Mouse (Mus musculus): ENCODE results near the gene Kptn. TPM values are rescaled to one million over a fixed set of nuclear protein-coding genes. Genes with fewer than 3 reads are reported as not detected.
A peak's percentile ranks its signal among the peaks of the same experiment; 100 is the strongest.

Kptn gene
- polyA plus RNA-seq (2016; fragmentation: Nextera tagmentation; extraction: Ambion mirVana): 31.5 and 32.3 TPM in 2 replicates

DNA sequence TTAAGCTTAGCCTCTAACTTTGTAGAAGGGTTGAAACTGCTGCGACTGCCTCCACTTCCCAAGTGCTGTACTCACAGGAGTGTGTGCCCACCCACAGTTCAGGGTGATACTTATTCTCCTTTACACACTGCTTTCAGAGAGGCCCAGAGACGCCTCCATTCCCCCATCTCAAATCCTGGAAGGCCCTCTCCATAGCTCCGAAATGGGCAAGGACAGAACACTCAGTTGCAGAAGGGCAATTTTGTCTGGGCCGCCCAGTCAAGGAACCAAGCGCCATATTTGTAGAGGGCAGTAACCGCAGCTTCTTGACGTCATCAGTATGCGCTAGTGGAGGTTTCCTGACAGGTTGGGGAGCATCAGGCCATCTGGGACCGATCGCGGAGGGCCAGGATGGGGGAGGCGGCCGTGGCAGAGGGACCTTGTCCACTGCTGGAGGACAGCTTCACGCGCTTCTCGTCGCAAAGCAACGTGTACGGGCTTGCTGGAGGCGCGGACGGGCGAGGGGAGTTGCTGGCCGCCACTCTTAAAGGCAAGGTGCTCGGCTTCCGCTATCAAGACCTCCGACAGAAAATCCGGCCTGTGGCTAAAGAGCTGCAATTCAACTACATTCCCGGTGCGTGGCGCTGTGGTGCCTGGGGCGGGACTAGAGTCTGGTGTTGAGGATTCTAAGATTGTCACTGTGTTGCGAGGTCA lies at the start of gene Kptn:
TSS of gene Kptn (plus strand) at position 327 of the 693 bp plus-strand sequence.
- Histone ChIP-seq H3K27ac (replicated peaks) (peak within 1 kb of the TSS; percentile 91), H3K4me2 (replicated peaks) (peak within 1 kb of the TSS; percentile 63), H3K9ac (replicated peaks) (peak within 1 kb of the TSS; percentile 66), H3K36me3 (peaks cover 31% of the 10 kb centered on the region), H3K27me3 (no peaks in the 10 kb centered on the region), H3K4me3 (peak within 1 kb of the TSS; percentile 70), H3K4me1 (peaks cover 11% of the 10 kb centered on the region), H3K9me3 (no peaks in the 10 kb centered on the region)
- 1% methylated on average over 33 of the region's 33 CpGs for WGBS
- ATAC-seq (ENCODE audit: low FRiP score, low read depth): peak; percentile 84

DNA sequence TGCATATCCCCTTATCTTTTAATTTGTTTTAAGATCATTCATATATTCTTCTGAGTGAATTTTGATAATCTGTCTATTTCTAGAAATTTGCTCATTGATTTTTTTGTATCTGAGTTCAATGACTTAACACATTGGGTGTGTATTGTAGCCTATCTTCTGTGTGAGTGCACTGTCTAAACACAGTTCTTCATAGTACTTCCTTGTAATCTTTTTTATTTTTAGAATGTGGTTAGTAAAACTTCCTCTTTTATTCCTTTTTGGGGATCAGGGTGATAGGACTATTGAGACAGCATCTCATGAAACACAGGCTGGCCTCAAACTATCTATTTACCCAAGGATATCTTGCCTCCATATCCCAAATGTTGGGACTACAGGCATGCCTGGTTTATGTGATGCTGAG lies 48.8 kb upstream of the Kptn start:
- Histone ChIP-seq H3K9me3 (no peaks in the 10 kb centered on the region), H3K27ac (replicated peaks) (no peak overlapping the region), H3K27me3 (peaks cover 3% of the 10 kb centered on the region; the same call in 1 of the 2 replicates), H3K4me1 (no peaks in the 10 kb centered on the region), H3K4me3 (no peak overlapping the region), H3K9ac (replicated peaks) (no peak overlapping the region), H3K4me2 (replicated peaks) (no peak overlapping the region), H3K36me3 (no peaks in the 10 kb centered on the region)
- ATAC-seq (ENCODE audit: low FRiP score, low read depth): no peak

GRCm38 (mm10) chr7:16071906-16072305 lies 47.8 kb upstream of the Kptn start:
- H3K9ac ChIP-seq (replicated peaks): no peak overlapping the region
- WGBS: 78% methylated on average over 6 of the region's 6 CpGs
- no peak for ATAC-seq (ENCODE audit: low FRiP score, low read depth)
- H3K4me1 ChIP-seq: no peaks in the 10 kb centered on the region
- peaks cover 3% of the 10 kb centered on the region; the same call in 1 of the 2 replicates for H3K27me3 ChIP-seq
- no peak overlapping the region for H3K4me3 ChIP-seq
- no peak overlapping the region for H3K4me2 ChIP-seq (replicated peaks)
- H3K36me3 ChIP-seq: no peaks in the 10 kb centered on the region
- no peaks in the 10 kb centered on the region for H3K9me3 ChIP-seq
- no peak overlapping the region for H3K27ac ChIP-seq (replicated peaks)

- H3K36me3 ChIP-seq: no peaks in the 10 kb centered on the region
- H3K27ac ChIP-seq (replicated peaks): no peak overlapping the region
- H3K4me2 ChIP-seq (replicated peaks): no peak overlapping the region
- no peak for ATAC-seq (ENCODE audit: low FRiP score, low read depth)
- H3K4me3 ChIP-seq: no peak overlapping the region
- H3K4me1 ChIP-seq: no peaks in the 10 kb centered on the region
- WGBS: 72% methylated on average over 1 of the region's 1 CpGs
- H3K9ac ChIP-seq (replicated peaks): no peak overlapping the region
- no peaks in the 10 kb centered on the region for H3K9me3 ChIP-seq
- H3K27me3 ChIP-seq: peaks cover 7% of the 10 kb centered on the region; the same call in 1 of the 2 replicates
Observed at GRCm38 (mm10) chr7:16079947-16080346, 39.7 kb upstream of the Kptn start.

- Histone ChIP-seq H3K27ac (replicated peaks) (no peak overlapping the region), H3K36me3 (no peaks in the 10 kb centered on the region), H3K4me2 (replicated peaks) (no peak overlapping the region), H3K4me3 (no peak overlapping the region), H3K9me3 (no peaks in the 10 kb centered on the region), H3K4me1 (no peaks in the 10 kb centered on the region), H3K27me3 (peaks cover 7% of the 10 kb centered on the region; the same call in 1 of the 2 replicates), H3K9ac (replicated peaks) (no peak overlapping the region)
- ATAC-seq (ENCODE audit: low FRiP score, low read depth): no peak
- 70% methylated on average over 4 of the region's 4 CpGs for WGBS
Observed at GRCm38 (mm10) chr7:16080581-16080980, 39.1 kb upstream of the Kptn start.

- Histone ChIP-seq H3K36me3 (no peaks in the 10 kb centered on the region), H3K9me3 (no peaks in the 10 kb centered on the region), H3K4me1 (no peaks in the 10 kb centered on the region), H3K27me3 (peaks cover 7% of the 10 kb centered on the region; the same call in 1 of the 2 replicates), H3K4me2 (replicated peaks) (no peak overlapping the region), H3K4me3 (no peak overlapping the region), H3K9ac (replicated peaks) (no peak overlapping the region), H3K27ac (replicated peaks) (no peak overlapping the region)
- no peak for ATAC-seq (ENCODE audit: low FRiP score, low read depth)
- 46% methylated on average over 4 of the region's 4 CpGs for WGBS
Observed at GRCm38 (mm10) chr7:16083361-16083760, 36.3 kb upstream of the Kptn start.

GRCm38 (mm10) chr7:16087587-16087986 lies 32.1 kb upstream of the Kptn start:
- no peak overlapping the region for H3K4me2 ChIP-seq (replicated peaks)
- H3K4me3 ChIP-seq: no peak overlapping the region
- no peak for ATAC-seq (ENCODE audit: low FRiP score, low read depth)
- H3K27ac ChIP-seq (replicated peaks): no peak overlapping the region
- H3K9me3 ChIP-seq: no peaks in the 10 kb centered on the region
- H3K27me3 ChIP-seq: peaks cover 7% of the 10 kb centered on the region; the same call in 1 of the 2 replicates
- no peaks in the 10 kb centered on the region for H3K4me1 ChIP-seq
- 75% methylated on average over 2 of the region's 2 CpGs for WGBS
- H3K36me3 ChIP-seq: no peaks in the 10 kb centered on the region
- no peak overlapping the region for H3K9ac ChIP-seq (replicated peaks)

GRCm38 (mm10) chr7:16094592-16094991 lies 25.1 kb upstream of the Kptn start:
- H3K4me3 ChIP-seq: no peak overlapping the region
- 82% methylated on average over 3 of the region's 3 CpGs for WGBS
- no peak overlapping the region for H3K9ac ChIP-seq (replicated peaks)

DNA sequence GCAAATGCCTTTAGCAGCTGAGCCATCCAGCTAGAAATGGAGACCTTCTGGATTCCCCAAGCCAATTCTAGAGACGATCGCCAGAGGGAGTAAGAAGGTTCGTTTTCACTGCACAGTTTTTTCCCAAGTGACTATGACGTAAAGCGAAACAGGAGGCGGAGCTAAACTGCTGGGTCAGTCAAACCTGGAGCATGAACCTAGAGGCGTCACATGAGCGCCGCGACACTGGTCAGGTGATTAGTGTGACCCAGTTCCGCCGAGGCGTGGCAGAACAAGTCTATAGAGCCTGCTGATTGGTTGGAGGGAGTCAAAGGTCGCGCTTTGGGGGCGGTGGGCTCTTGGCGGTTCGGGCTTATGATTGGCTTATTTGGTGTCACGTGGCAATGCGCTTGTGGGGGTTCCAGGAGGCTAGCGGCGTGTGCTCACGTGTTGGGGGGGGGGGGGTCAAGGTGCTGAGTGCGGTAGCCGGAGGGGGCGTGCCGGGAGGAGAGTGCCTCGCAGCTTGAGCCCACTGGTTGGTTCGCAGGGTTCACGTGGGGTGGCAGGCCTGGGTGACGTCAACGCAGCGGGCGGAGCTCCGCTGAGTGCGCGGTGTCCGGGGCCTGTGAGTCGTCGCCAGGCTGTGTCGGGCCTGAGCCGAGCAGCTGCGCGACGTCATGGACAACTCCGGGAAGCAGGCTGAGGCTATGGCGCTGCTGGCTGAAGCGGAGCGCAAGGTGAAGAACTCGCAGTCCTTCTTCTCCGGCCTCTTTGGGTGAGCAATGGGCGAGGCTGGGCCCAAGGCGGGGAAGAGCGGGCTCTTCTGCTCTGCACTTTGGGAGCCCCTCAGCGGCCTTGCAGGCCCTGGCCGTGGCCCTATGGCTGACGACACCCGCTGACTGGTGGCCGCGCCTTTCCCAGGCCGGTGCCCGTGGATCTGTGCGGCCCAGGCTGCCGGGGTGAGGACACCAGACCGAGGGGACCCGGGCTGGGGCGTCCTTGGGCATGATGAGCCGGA lies 21.4 kb upstream of the Kptn start, which contains the start of gene Napa:
TSS of gene Napa (plus strand) at position 438 of the 997 bp plus-strand sequence.
- peak within 1 kb of the TSS; percentile 97 for H3K9ac ChIP-seq (replicated peaks)
- peak; percentile 99 for ATAC-seq (ENCODE audit: low FRiP score, low read depth)
- H3K27me3 ChIP-seq: no peaks in the 10 kb centered on the region
- under 1% methylated on average over 63 of the region's 68 CpGs for WGBS
- H3K36me3 ChIP-seq: peaks cover 11% of the 10 kb centered on the region; the same call in 1 of the 2 replicates
- H3K4me1 ChIP-seq: peaks cover 29% of the 10 kb centered on the region
- H3K27ac ChIP-seq (replicated peaks): peak within 1 kb of the TSS; percentile 84
- H3K9me3 ChIP-seq: no peaks in the 10 kb centered on the region
- H3K4me3 ChIP-seq: peak within 1 kb of the TSS; percentile 96
- H3K4me2 ChIP-seq (replicated peaks): peak within 1 kb of the TSS; percentile 97

More at GRCm38 (mm10) chr7:16094592-16094991, 25.1 kb upstream of the Kptn start:
- Histone ChIP-seq H3K4me2 (replicated peaks) (no peak overlapping the region), H3K27me3 (0 out of 2 replicates have a peak, but pooled peaks cover 2% of the 10 kb centered on the region), H3K27ac (replicated peaks) (no peak overlapping the region), H3K9me3 (no peaks in the 10 kb centered on the region), H3K36me3 (no peaks in the 10 kb centered on the region), H3K4me1 (peaks cover 12% of the 10 kb centered on the region)
- no peak for ATAC-seq (ENCODE audit: low FRiP score, low read depth)

DNA sequence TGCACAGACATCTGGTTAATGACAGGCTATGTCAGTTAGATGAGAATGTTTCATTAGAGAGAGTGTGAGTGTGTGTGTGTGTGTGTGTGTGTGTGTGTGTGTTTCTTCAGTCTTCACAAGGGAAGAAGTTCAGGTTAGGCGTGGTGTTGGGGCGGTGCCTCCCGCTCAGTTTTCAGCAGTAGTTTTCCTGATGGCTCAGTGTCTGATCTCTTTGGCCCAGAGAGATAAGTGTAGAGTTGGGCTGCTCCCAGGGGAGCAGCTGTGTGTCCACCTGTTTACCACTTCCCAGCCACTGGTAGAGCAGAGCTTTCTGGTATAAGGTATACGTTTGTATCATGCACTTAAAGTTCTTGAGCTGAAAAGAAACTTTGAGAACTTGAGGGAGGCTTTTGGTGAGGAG lies 19.8 kb upstream of the Kptn start:
- peaks cover 22% of the 10 kb centered on the region for H3K36me3 ChIP-seq
- H3K4me3 ChIP-seq: peak overlapping the region; percentile 96
- H3K27me3 ChIP-seq: no peaks in the 10 kb centered on the region
- no peak for ATAC-seq (ENCODE audit: low FRiP score, low read depth)
- no peak overlapping the region for H3K27ac ChIP-seq (replicated peaks)
- peak overlapping the region; percentile 97 for H3K4me2 ChIP-seq (replicated peaks)
- 94% methylated on average over 4 of the region's 4 CpGs for WGBS
- peak overlapping the region; percentile 97; the same call in 1 of the 2 replicates for H3K9ac ChIP-seq (replicated peaks)
- H3K4me1 ChIP-seq: peaks cover 29% of the 10 kb centered on the region
- H3K9me3 ChIP-seq: no peaks in the 10 kb centered on the region

- Histone ChIP-seq H3K36me3 (peaks cover 26% of the 10 kb centered on the region), H3K4me1 (peaks cover 29% of the 10 kb centered on the region), H3K9ac (replicated peaks) (no peak overlapping the region), H3K4me2 (replicated peaks) (no peak overlapping the region), H3K27me3 (no peaks in the 10 kb centered on the region), H3K4me3 (no peak overlapping the region), H3K27ac (replicated peaks) (no peak overlapping the region), H3K9me3 (no peaks in the 10 kb centered on the region)
- WGBS: 81% methylated on average over 7 of the region's 7 CpGs
- no peak for ATAC-seq (ENCODE audit: low FRiP score, low read depth)
Observed at GRCm38 (mm10) chr7:16101081-16101480, 18.6 kb upstream of the Kptn start.

Data from midbrain, embryonic 12.5 days (tissue).